Mouse (Mus musculus): ENCODE measurements at regions not wholly inside any gene's neighbourhood (a gene's known extent, or its start where the extent isn't known, plus 50 kb on each side); places are given as distances from the start of the nearest gene placed in this dataset.
"Not testable (repeated sequence)": the region's sequence is repeated elsewhere in the genome, so short reads cannot be mapped to it uniquely, and the experiment has no call there.

DNA sequence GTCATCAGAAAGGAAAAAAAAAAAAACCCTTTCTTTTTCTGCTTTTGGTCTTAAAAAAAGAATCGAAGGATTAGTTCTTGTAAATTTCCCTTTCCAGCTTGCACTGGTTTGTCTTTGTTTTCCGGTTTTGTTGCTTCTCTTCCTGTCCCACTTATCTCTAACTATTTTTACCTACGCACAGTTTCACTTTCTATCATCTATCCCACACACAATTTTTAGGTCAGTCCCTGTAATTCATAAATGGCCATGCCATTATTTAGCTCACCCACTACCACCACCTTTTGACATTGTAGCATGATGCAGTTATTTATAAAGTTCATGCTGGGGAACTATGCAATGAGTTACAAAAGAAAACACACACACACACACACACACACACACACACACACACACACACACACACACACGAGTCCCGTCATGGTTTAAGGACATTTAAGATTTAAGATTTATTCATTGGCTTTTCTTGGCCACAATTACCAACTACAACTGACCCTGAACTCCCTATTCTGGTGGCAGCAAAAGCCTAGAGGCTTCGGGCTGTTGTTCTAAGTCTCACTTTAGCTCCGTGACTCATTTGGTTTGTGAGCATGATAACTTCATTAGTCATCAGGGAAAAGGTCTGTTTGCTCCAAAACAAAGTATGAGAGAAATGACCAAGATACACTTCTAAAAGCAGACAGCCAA lies 164.6 kb upstream of the Gm10131 start:
- DNase-seq, result no peak

GRCm38 (mm10) chr8:34274796-34275195 lies 163.3 kb upstream of the Gm10131 start:
- not testable (repeated sequence) for DNase-seq

- DNase-seq, result no peak
Measured at GRCm38 (mm10) chr8:34274171-34274570, 162.6 kb upstream of the Gm10131 start.

GRCm38 (mm10) chr8:34269848-34270247 lies 158.3 kb upstream of the Gm10131 start:
- DNase-seq, result no peak

GRCm38 (mm10) chr8:34268806-34269520 lies 157.4 kb upstream of the Gm10131 start:
- DNase-seq, result peak; percentile 47

- no peak for DNase-seq
Measured at GRCm38 (mm10) chr8:34254978-34255377, 143.4 kb upstream of the Gm10131 start.

- DNase-seq, result no peak
Measured at GRCm38 (mm10) chr8:34251934-34252333, 140.4 kb upstream of the Gm10131 start.

- DNase-seq, result no peak
Measured at GRCm38 (mm10) chr8:34239346-34239900, 127.9 kb upstream of the Gm10131 start.

DNA sequence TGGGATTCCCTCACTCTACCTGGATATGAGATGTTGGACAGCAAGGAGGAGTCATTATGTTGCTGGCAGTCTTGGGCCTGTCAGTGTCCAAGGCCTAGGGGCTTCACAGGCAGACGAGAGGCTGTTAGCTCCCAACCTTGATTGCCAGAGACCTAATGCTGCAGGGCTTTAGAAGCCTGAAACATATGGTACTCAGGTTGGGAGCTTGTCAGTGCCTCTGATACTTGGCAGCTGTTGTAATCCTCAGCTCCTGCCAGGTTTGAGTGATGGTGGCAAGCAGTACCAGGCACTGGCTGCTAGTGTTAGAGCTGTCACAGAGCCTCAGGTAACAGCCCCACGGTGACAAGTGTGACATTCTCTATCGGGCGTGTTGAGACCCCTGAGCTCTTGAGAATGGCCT lies 122.2 kb upstream of the Gm10131 start:
- no peak for DNase-seq

DNA sequence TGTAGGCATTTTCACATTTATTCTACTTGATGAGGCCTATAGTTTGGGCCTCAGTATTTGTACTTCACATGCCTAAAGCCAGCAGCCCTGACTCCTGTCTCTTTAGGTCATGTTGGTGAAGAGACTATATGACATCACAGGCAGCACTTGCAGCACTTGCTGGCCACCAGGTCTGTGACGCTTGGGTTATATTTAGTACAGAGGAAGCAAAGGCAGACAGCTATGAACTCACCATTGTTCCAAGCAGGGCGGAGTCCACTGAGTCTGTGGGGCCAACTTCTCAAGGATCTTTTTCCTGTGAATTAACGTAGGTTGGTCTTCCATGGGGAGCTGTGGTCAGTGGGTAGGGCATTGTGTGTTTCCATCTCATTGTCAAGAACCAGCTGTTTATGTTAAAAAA lies 117.9 kb upstream of the Gm10131 start:
- no peak for DNase-seq

DNA sequence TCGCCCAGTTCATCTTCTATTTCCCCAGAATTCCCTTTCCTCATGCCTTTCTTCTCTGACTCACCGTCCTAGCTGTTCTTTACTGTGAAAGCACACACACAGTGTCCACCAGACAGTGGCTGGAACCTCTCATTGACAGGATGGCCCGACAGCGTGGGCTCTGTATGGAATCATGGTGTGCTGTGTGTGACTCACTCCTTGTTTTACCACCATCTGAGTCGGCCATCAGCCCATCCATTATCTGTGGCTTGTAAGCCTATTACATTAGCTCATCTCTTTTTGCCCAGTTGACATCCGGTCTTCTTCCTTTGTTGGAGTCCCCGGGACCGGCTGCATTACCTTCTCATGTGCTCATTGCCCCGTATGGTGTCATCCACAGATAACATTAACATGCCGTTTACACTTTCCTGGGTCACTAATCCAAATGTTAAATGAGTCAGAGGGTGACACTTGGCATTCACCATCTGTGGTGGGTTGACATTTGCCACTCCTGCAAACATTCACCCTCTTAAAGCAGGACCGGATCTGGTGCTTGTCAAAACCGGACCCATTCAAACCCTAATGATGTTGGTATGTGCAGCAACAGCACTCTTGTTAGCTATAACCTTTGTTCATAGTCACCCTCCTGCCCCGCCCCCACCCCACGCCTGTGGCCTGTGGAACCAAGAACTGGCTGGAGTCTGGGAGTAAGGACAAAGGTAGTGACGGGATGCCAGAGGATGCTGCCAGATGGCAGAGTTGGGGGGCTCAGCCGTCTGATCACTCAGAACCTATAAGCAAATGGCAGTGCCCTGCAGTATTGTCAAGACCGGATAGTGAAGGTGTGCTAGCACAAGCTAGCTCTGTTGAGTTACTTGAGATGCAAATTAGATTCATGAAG lies 113.7 kb upstream of the Gm10131 start:
- DNase-seq, result no peak

GRCm38 (mm10) chr8:34222187-34222586 lies 110.7 kb upstream of the Gm10131 start:
- DNase-seq, result no peak

All from thymus, postnatal 4 days (tissue).